Mouse (Mus musculus) heart, adult 2 months (tissue): ENCODE results near the gene 1700037C18Rik.

Experiments used
- CTCF ChIP-seq: fragments of 200-600 bp; IDR thresholded peaks from 2 replicates; pipeline ENCODE4 v1.8.1; 2022; ENCODE audit warnings: antibody characterized with exemption, mild to moderate bottlenecking, moderate library complexity
- EP300 ChIP-seq: fragments of 200-500 bp; IDR thresholded peaks from 2 replicates; pipeline ENCODE4 v1.6.1; 2011; ENCODE audit warnings: low read depth, low read length, control low read depth; ENCODE audit not compliant: insufficient read depth
- POLR2A ChIP-seq: fragments of 200-500 bp; IDR thresholded peaks from 2 replicates; pipeline ENCODE4 v1.6.1; 2011; ENCODE audit warnings: mild to moderate bottlenecking, low read depth, low read length, control low read depth; ENCODE audit not compliant: insufficient read depth

GRCm38 (mm10) chr16:3871815-3872214 is 36.7 kb downstream of the 1700037C18Rik start:
- TF ChIP-seq POLR2A (no peak), EP300 (no peak), CTCF (no peak)
